Mouse (Mus musculus): ENCODE measurements at regions not wholly inside any gene's neighbourhood (a gene's known extent, or its start where the extent isn't known, plus 50 kb on each side); places are given as distances from the start of the nearest gene placed in this dataset.

DNA sequence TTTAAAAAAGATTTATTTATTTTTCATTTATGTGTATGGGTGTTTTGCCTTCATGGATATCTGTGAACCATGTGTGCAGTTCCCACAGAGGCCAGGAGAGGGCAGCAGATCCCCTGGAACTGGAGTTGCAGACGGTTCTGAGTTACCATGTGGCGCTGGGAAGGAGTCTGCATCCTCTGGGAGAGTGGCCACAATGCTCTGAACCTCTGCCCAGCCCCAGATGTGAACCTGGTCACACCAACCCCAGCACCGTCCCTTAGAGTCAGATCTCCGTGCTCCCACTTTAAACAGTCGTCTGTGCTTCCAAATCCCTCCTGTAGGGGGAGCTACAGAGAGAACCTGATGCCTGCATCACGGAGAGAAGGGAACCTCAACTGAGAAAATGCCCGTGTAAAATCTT lies 222.5 kb upstream of the Kcnab2 start:
- Histone ChIP-seq H3K4me1 (0 out of 2 replicates have a peak, but pooled peaks cover 9% of the 10 kb centered on the region), H3K27ac (no peak overlapping the region), H3K36me3 (no peaks in the 10 kb centered on the region), H3K9me3 (replicated peaks) (no peaks in the 10 kb centered on the region), H3K4me3 (no peak overlapping the region), H3K27me3 (ENCODE audit: low read depth, poor library complexity, severe bottlenecking) (no peaks in the 10 kb centered on the region)
- peak; percentile 40 for DNase-seq (ENCODE audit: low spot score)
- 78% methylated on average over 7 of the region's 7 CpGs for WGBS

DNA sequence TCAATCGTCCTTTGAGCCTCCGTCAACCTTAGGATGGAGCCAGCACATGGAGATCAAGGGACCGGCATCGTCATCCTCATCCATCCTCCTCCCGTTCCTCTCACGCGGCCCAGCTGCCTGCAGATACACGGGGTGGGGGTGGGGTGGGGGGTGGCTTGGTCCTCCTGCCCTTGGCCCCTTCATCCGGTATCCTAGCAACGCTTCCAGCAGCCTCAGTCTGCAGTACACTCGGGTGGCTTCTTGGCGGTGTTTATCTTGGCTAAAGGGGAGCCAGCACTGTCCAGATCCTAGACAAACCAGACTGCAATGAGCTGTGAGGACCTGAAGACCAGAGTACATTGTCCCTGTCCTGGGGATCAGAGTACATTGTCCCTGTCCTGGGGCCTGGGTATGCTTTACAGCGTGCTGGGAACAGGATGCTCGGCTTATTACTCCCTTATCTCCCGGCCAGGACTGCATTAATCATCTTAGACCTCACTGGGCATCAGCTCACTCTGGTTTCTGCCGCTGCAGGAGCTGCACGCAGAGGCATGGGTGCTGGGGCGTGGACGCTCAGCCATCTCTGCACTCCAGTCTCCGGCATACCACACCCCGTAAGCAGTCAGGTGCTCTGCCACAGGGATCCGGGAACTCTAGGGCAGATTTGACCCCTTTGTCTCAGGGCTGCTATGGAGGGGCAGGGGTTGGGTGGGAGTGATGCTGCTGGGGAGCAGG lies 219.7 kb upstream of the Kcnab2 start:
- 0 out of 2 replicates have a peak, but pooled peaks cover 9% of the 10 kb centered on the region for H3K4me1 ChIP-seq
- no peak overlapping the region for H3K27ac ChIP-seq
- DNase-seq (ENCODE audit: low spot score) = no peak
- WGBS = 66% methylated on average over 22 of the region's 22 CpGs
- H3K9me3 ChIP-seq (replicated peaks) = no peaks in the 10 kb centered on the region
- H3K27me3 ChIP-seq (ENCODE audit: low read depth, poor library complexity, severe bottlenecking) = no peaks in the 10 kb centered on the region
- no peak overlapping the region for H3K4me3 ChIP-seq
- no peaks in the 10 kb centered on the region for H3K36me3 ChIP-seq

DNA sequence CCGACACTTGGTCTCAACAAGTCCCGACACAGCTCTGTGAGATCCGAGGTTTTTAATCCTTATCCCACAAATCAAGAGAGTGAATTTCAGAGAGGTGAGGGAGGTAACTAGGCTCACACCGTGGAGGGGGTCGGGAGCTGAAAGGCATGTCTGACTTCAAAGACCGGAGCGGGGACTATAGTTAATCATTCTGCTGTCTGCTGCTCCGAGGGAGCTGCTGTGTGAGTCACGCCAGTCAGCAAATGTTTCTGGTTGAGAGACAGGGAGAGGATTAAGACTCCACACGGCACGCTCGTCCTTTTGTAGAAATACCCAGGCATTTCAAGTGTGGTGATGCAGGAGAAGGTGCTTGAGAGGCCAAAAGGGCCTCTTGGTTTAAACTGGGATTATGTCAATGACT lies 214.1 kb upstream of the Kcnab2 start:
- H3K9me3 ChIP-seq (replicated peaks) = no peaks in the 10 kb centered on the region
- DNase-seq (ENCODE audit: low spot score) = no peak
- H3K4me1 ChIP-seq = no peaks in the 10 kb centered on the region
- H3K27ac ChIP-seq = no peak overlapping the region
- no peaks in the 10 kb centered on the region for H3K27me3 ChIP-seq (ENCODE audit: low read depth, poor library complexity, severe bottlenecking)
- no peaks in the 10 kb centered on the region for H3K36me3 ChIP-seq
- WGBS = 29% methylated on average over 12 of the region's 12 CpGs
- H3K4me3 ChIP-seq = no peak overlapping the region

DNA sequence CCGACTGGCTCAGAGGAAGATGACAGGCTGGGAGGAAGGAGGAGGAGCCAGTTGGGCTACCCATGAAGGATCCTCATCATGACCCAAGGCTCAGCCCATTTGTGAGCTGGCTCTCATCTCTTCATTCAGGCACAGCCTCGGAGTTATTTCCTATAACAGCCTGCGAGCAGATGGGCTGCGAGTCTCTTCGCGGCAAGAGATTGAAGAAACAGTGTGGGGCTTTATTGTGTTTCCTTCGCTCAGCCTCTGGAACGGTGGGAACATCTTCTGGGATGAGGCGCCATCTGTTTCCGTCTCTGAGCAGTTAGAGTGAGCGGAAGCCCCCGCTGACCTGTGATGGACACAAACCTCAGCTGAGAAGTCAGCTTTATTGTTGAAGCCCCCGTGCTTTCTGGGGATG lies 213.6 kb upstream of the Kcnab2 start:
- H3K4me1 ChIP-seq = no peaks in the 10 kb centered on the region
- H3K4me3 ChIP-seq = no peak overlapping the region
- no peaks in the 10 kb centered on the region for H3K9me3 ChIP-seq (replicated peaks)
- 82% methylated on average over 13 of the region's 13 CpGs for WGBS
- H3K27ac ChIP-seq = no peak overlapping the region
- no peak for DNase-seq (ENCODE audit: low spot score)
- no peaks in the 10 kb centered on the region for H3K27me3 ChIP-seq (ENCODE audit: low read depth, poor library complexity, severe bottlenecking)
- no peaks in the 10 kb centered on the region for H3K36me3 ChIP-seq

DNA sequence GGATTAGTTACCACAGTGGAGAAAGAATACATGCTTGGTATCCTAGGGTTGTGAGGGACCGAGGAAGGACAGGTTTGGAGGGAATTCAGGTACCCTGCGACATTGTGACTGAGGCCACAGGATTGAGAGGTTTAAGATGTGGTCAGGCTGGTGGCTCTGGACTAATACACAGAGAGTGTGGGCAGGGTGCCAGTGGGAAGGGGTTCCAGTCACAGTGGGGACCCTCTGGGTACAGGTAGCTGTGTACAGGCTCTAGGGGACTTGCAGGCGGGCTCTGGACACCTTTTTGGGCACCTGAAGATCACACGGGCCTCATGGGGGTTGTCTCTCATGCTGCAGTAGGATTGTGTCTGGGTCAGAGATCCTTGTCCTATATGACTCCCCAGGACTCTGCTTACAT lies 213.1 kb upstream of the Kcnab2 start:
- Histone ChIP-seq H3K9me3 (replicated peaks) (no peaks in the 10 kb centered on the region), H3K4me3 (no peak overlapping the region), H3K36me3 (no peaks in the 10 kb centered on the region), H3K4me1 (no peaks in the 10 kb centered on the region), H3K27ac (no peak overlapping the region), H3K27me3 (ENCODE audit: low read depth, poor library complexity, severe bottlenecking) (no peaks in the 10 kb centered on the region)
- WGBS = 97% methylated on average over 4 of the region's 4 CpGs
- DNase-seq (ENCODE audit: low spot score) = no peak

DNA sequence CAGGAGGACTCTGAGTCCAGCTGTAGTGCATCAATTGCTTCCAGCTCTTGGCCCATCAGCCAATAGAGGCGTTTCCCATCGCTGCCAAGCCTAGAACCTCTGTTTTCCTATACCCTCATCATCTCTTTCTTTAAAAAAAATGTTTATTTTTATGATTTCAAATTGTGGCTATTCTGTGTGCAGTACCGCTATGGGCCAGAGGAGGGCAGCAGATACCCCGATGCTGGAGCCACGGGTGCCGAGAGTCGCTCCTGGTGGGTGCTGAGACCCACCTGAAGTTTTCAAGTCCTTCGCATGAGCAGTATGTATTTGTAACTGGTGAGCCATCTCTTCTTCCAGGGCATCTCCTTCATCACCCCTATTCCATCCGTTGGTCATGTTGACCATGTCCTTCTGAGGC lies 212.2 kb upstream of the Kcnab2 start:
- 86% methylated on average over 9 of the region's 9 CpGs for WGBS
- Histone ChIP-seq H3K4me3 (no peak overlapping the region), H3K27ac (no peak overlapping the region), H3K4me1 (no peaks in the 10 kb centered on the region), H3K9me3 (replicated peaks) (no peaks in the 10 kb centered on the region), H3K36me3 (no peaks in the 10 kb centered on the region), H3K27me3 (ENCODE audit: low read depth, poor library complexity, severe bottlenecking) (no peaks in the 10 kb centered on the region)
- no peak for DNase-seq (ENCODE audit: low spot score)

DNA sequence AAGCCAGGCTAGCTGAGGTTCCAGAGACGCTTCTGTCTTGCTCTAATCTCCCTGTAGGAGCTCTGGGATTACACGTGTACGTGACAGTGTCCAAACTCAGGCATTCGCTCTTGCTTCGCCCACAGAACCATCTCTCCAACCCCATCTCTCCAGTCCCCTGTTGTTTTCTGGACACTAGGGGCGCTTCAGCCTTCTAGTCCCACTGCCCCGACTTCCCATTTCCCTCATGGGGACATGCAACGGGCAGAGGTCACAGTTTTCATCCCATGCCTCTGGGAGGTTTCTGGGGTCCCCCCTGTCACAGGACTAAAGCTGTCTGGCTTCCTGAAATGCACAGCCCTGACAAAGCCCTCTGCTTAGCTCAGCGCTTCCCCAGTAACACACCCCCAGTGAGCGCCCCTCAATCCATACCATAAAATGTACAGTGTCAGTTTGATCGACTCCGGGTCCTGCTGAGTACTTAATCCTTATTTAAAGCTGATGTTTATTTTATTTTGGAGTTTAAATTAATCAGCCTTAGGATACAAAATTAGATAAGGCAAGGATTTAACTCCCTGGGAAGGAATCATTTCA lies 208.9 kb upstream of the Kcnab2 start:
- WGBS = 66% methylated on average over 12 of the region's 12 CpGs
- no peaks in the 10 kb centered on the region for H3K4me1 ChIP-seq
- H3K9me3 ChIP-seq (replicated peaks) = no peaks in the 10 kb centered on the region
- H3K36me3 ChIP-seq = no peaks in the 10 kb centered on the region
- no peak overlapping the region for H3K4me3 ChIP-seq
- H3K27me3 ChIP-seq (ENCODE audit: low read depth, poor library complexity, severe bottlenecking) = no peaks in the 10 kb centered on the region
- DNase-seq (ENCODE audit: low spot score) = no peak
- H3K27ac ChIP-seq = no peak overlapping the region

DNA sequence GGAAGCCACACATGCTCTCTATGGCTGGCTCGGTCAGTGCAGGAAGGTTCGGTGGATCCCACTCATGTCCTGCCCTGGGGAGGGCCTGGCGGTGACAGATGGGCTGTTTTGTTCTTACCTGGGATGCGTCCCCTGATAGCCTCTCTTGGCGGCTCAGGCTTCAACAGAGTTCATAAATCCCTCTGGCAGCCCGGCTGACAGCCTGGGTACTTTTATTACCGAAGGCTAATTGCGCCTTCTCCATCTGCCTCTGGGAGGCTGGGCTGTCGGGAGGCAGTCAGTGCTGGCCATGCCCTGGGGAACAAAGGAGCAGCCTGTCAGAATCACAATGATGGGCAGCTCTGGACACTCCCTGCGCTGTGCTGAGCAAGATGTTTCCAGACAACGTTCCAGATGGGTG lies 196.5 kb upstream of the Kcnab2 start:
- Histone ChIP-seq H3K27ac (no peak overlapping the region), H3K36me3 (no peaks in the 10 kb centered on the region), H3K9me3 (replicated peaks) (no peaks in the 10 kb centered on the region), H3K4me3 (no peak overlapping the region), H3K4me1 (peaks cover 7% of the 10 kb centered on the region; the same call in 1 of the 2 replicates), H3K27me3 (ENCODE audit: low read depth, poor library complexity, severe bottlenecking) (peaks cover 17% of the 10 kb centered on the region; the same call in 1 of the 2 replicates)
- 10% methylated on average over 11 of the region's 11 CpGs for WGBS
- peak; percentile 35 for DNase-seq (ENCODE audit: low spot score)

DNA sequence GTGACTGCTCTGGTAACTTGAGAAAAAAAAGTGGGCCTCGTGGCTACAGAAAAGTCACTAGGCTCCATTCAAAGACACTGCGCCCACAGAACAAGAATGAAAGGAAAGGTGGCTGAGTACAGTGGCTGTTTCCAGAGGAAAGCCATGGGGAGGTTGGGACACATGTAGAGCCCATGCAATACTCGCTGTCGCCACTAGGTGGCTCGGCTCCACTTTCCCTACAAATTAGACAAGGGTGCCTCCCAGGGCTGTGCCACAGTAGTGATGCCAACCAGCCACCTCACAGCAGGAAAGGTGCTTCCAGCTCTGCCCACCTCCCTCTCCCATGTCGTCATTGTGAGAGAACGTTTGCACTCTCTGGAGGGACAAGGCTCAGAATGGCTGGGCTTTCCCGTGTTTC lies 185.8 kb upstream of the Kcnab2 start:
- DNase-seq (ENCODE audit: low spot score) = peak; percentile 37
- H3K4me1 ChIP-seq = no peaks in the 10 kb centered on the region
- H3K36me3 ChIP-seq = no peaks in the 10 kb centered on the region
- 41% methylated on average over 8 of the region's 8 CpGs for WGBS
- H3K9me3 ChIP-seq (replicated peaks) = no peaks in the 10 kb centered on the region
- H3K4me3 ChIP-seq = no peak overlapping the region
- H3K27me3 ChIP-seq (ENCODE audit: low read depth, poor library complexity, severe bottlenecking) = no peaks in the 10 kb centered on the region
- no peak overlapping the region for H3K27ac ChIP-seq

DNA sequence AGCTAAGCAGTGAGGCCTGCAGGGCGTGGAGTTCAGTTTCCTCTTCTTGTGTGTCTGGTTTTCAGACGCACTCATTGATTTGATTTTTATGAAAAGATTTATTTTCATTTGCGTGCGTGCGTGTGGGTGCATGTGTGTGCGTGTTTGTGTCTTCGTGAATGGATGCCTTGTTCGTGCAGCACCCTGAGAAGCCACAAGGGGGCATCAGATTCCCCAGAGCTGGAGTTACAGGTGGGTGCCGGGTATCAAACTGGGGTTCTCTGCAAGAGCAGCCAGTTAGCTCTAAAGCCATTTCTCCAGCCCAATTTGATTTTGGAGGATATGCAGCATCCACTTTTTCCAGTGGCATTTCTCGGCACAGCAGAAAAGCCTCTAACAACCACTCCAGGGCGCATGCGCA lies 185.4 kb upstream of the Kcnab2 start:
- 93% methylated on average over 12 of the region's 12 CpGs for WGBS
- no peak for DNase-seq (ENCODE audit: low spot score)
- no peaks in the 10 kb centered on the region for H3K9me3 ChIP-seq (replicated peaks)
- H3K4me3 ChIP-seq = no peak overlapping the region
- H3K4me1 ChIP-seq = no peaks in the 10 kb centered on the region
- H3K27me3 ChIP-seq (ENCODE audit: low read depth, poor library complexity, severe bottlenecking) = no peaks in the 10 kb centered on the region
- H3K27ac ChIP-seq = no peak overlapping the region
- H3K36me3 ChIP-seq = no peaks in the 10 kb centered on the region

DNA sequence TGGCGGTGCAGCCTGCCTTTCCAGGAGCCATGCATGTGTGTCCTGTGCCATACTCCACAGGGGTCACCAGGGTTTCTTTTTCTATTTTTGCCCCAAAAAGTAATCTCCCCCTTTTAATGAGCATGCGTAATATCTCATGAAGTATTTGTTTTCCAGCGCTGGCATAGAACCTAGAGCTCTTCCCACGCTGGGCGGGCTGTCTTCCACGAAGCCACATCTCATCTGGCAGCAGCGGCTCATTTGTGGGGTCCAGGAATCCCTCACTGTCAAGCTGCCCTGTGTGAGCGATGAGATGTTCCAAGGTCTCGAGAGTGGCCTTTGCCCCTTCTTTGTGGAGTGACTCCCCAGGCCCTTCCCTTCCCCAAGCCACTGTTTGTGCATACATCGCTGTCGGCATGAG lies 184.8 kb upstream of the Kcnab2 start:
- Histone ChIP-seq H3K27me3 (ENCODE audit: low read depth, poor library complexity, severe bottlenecking) (no peaks in the 10 kb centered on the region), H3K4me3 (no peak overlapping the region), H3K36me3 (no peaks in the 10 kb centered on the region), H3K4me1 (no peaks in the 10 kb centered on the region), H3K9me3 (replicated peaks) (no peaks in the 10 kb centered on the region), H3K27ac (no peak overlapping the region)
- DNase-seq (ENCODE audit: low spot score) = no peak
- WGBS = 90% methylated on average over 11 of the region's 11 CpGs

DNA sequence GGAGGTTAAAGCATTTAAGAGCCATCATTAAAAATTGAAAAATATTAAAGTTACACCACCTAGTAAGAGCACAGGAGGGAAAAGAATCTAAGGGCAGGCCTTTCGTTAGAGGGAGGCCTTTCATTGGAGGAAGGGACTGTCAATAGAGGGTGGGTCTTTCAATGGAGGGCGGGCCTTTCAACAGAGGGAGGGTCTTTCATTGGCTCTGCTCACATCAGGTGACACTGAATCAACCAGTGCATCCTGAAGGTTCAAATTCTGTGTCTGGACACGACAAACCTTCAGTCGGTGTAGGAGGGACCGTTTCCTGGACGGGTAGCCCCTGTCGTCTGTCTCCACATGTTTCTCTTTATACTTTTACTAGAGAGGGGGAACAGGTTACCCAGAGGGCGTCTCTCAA lies 172.5 kb upstream of the Kcnab2 start:
- Histone ChIP-seq H3K36me3 (no peaks in the 10 kb centered on the region), H3K4me1 (peaks cover 3% of the 10 kb centered on the region; the same call in 1 of the 2 replicates), H3K4me3 (no peak overlapping the region), H3K9me3 (replicated peaks) (no peaks in the 10 kb centered on the region), H3K27me3 (ENCODE audit: low read depth, poor library complexity, severe bottlenecking) (no peaks in the 10 kb centered on the region), H3K27ac (peak overlapping the region; percentile 53; the same call in 1 of the 2 replicates)
- DNase-seq (ENCODE audit: low spot score) = no peak
- WGBS = 74% methylated on average over 8 of the region's 8 CpGs

DNA sequence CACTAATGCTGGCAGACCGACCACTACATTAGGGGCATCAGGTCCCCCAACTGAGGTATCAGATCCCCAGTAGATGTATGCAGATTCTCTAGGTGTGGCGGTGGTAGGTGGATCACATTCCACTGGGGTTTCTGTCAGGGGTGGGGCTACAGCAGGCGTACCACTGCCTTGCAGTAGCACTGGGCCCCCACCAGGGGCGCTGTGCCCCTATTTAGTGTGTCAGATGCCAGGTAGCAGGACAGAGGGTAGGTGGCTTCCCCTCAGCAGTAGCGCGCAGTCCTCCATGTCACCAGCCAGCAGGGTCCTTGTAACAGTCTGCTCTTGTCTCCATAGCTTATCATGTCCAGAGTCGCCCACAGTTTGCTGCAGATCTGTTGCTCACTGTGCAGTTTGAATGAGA lies 169.9 kb upstream of the Kcnab2 start:
- Histone ChIP-seq H3K36me3 (no peaks in the 10 kb centered on the region), H3K4me3 (no peak overlapping the region), H3K4me1 (peaks cover 3% of the 10 kb centered on the region; the same call in 1 of the 2 replicates), H3K9me3 (replicated peaks) (no peaks in the 10 kb centered on the region), H3K27ac (no peak overlapping the region), H3K27me3 (ENCODE audit: low read depth, poor library complexity, severe bottlenecking) (no peaks in the 10 kb centered on the region)
- WGBS = 59% methylated on average over 7 of the region's 7 CpGs
- DNase-seq (ENCODE audit: low spot score) = peak; percentile 55

DNA sequence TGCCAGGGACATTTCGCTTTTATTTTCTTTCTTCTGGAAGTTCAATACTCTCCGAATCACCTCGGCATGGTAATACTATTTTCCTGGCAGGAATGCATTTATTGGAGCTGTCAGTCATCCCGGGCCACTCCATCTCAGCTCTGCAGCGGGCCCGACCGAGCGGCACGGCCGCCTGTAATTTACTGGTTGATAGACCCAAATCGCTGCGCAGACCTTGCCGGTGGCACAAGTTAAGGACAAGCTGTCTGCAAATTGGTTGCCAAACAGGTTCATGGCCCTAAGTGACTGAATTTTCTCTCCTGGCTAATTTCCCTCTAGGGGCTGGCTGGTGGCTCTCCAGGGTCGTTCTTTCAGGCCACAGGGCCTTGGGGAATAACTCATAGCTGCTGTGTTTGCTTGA lies 169.4 kb upstream of the Kcnab2 start:
- Histone ChIP-seq H3K36me3 (no peaks in the 10 kb centered on the region), H3K4me3 (no peak overlapping the region), H3K27me3 (ENCODE audit: low read depth, poor library complexity, severe bottlenecking) (no peaks in the 10 kb centered on the region), H3K9me3 (replicated peaks) (no peaks in the 10 kb centered on the region), H3K4me1 (peaks cover 6% of the 10 kb centered on the region), H3K27ac (no peak overlapping the region)
- 90% methylated on average over 14 of the region's 14 CpGs for WGBS
- no peak for DNase-seq (ENCODE audit: low spot score)

Measured in limb, embryonic 10.5 days (tissue).